Mouse (Mus musculus) forebrain, embryonic 16.5 days (tissue): ENCODE measurements around the gene Cacna1i. TPM values are rescaled to one million over a fixed set of nuclear protein-coding genes. Genes with fewer than 3 reads are reported as not detected.

Source experiments
- ATAC-seq: fragments of 200-750 bp; cut with Nextera tagmentation; 2 replicates; pipeline ENCODE4 v1.8.0; 2017; ENCODE audit warnings: mild to moderate bottlenecking, moderate library complexity
- H3K27ac ChIP-seq: fragments of 300-500 bp; sonication (generic); 2 replicates; pipeline ENCODE4 v1.5.1; 2014; ENCODE audit warnings: low read length, control low read depth
- H3K27me3 ChIP-seq: fragments of 300-500 bp; sonication (generic); replicated peaks from 2 replicates; pipeline ENCODE4 v1.6.1; 2014; ENCODE audit warnings: low read length; ENCODE audit not compliant: control insufficient read depth, insufficient read depth
- H3K36me3 ChIP-seq: fragments of 300-500 bp; sonication (generic); 2 replicates; pipeline ENCODE4 v1.6.1; 2014; ENCODE audit not compliant: control insufficient read depth, insufficient read depth
- H3K4me1 ChIP-seq: fragments of 300-500 bp; sonication (generic); replicated peaks from 2 replicates; pipeline ENCODE4 v1.6.1; 2014; ENCODE audit warnings: low read length; ENCODE audit not compliant: control insufficient read depth, insufficient read depth
- H3K4me2 ChIP-seq: fragments of 300-500 bp; sonication (generic); 2 replicates; pipeline ENCODE4 v1.6.1; 2014; ENCODE audit warnings: mild to moderate bottlenecking, low read length, control low read depth
- H3K4me3 ChIP-seq: fragments of 300-500 bp; sonication (generic); replicated peaks from 2 replicates; pipeline ENCODE4 v1.5.1; 2014; ENCODE audit warnings: mild to moderate bottlenecking, low read length, control low read depth
- H3K9ac ChIP-seq: fragments of 300-500 bp; sonication (generic); replicated peaks from 2 replicates; pipeline ENCODE4 v1.6.1; 2014; ENCODE audit warnings: low read depth, low read length, control low read depth
- H3K9me3 ChIP-seq: fragments of 300-500 bp; sonication (generic); 2 replicates; pipeline ENCODE4 v1.6.1; 2016; ENCODE audit warnings: low read length; ENCODE audit not compliant: control insufficient read depth
- WGBS: fragments of 180-500 bp; shearing (Covaris S2); extraction: QIAGEN DNeasy Blood & Tissue Kit; methylation state at CpG from one replicate; pipeline ENCODE4 v1.1.7; 2014; 5-methylcytosine and 5-hydroxymethylcytosine counted together
- polyA plus RNA-seq: library from polyadenylated mRNA; unstranded; fragments of >200 nt; fragmentation: Nextera tagmentation; extraction: Ambion mirVana; gene quantifications from 2 replicates; pipeline ENCODE4 v1.2.1, GENCODE M21; 2015

Gene Cacna1i
- polyA plus RNA-seq, 1 experiment from 2014 or later: 0.60 TPM

DNA sequence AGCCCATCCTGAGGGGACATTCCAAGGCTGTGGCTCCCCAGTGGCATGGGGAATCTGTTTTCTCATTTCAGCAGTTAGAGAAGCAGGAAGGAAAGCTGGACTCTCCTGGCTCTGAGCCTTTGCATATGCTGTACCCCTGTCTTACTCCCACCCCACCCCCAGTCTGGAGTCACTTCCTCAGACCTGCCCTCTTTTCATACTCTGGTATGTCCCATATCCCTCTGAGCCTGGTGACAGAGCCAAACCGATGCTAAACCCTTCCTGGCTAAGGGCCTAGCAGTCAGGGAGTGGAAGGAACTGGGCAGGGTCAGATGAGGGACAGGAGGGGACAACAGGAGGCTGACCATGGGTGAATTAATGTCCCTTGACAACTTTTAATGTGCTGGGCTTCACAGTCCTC, 120.8 kb downstream of the Cacna1i start:
- 35% methylated on average over 1 of the region's 1 CpGs for WGBS
- Histone ChIP-seq H3K27me3 (no peaks in the 10 kb centered on the region), H3K9me3 (0 out of 2 replicates have a peak, but pooled peaks cover 4% of the 10 kb centered on the region)

DNA sequence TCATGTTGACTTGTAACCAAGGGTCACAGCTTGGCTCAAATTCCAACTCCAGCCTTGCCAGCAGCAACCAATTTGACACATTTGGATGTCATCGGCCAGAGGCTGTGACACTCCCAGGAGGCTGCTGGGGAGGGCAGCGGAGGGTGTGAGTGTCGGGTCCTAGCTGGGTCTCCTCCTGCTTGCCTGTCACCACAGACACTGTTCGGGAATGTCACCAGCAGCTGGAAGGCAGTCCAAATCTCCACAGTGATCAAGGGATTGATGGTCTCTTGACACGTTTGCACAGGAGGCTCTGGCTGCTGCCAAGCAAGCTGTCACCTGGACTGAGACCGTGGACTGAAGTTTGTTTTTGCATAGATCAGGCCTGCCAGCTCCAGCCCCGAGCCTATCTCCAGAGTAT, 123.6 kb downstream of the Cacna1i start:
- Histone ChIP-seq H3K27me3 (no peaks in the 10 kb centered on the region), H3K4me2 (no peak overlapping the region), H3K4me1 (no peaks in the 10 kb centered on the region), H3K9ac (no peak overlapping the region), H3K4me3 (no peak overlapping the region), H3K9me3 (no peaks in the 10 kb centered on the region), H3K27ac (no peak overlapping the region), H3K36me3 (no peaks in the 10 kb centered on the region)
- WGBS: 85% methylated on average over 7 of the region's 7 CpGs
- ATAC-seq: no peak

More for the DNA sequence above, 120.8 kb downstream of the Cacna1i start:
- Histone ChIP-seq H3K36me3 (no peaks in the 10 kb centered on the region), H3K9ac (no peak overlapping the region), H3K4me1 (no peaks in the 10 kb centered on the region), H3K4me3 (no peak overlapping the region), H3K27ac (no peak overlapping the region), H3K4me2 (no peak overlapping the region)
- no peak for ATAC-seq

GRCm38 (mm10) chr15:80413070-80413469, 126.0 kb downstream of the Cacna1i start:
- Histone ChIP-seq H3K4me2 (no peak overlapping the region), H3K27me3 (no peaks in the 10 kb centered on the region), H3K4me3 (no peak overlapping the region), H3K9ac (no peak overlapping the region), H3K27ac (no peak overlapping the region), H3K4me1 (no peaks in the 10 kb centered on the region), H3K36me3 (no peaks in the 10 kb centered on the region), H3K9me3 (no peaks in the 10 kb centered on the region)
- WGBS: 75% methylated on average over 4 of the region's 4 CpGs
- ATAC-seq: no peak

DNA sequence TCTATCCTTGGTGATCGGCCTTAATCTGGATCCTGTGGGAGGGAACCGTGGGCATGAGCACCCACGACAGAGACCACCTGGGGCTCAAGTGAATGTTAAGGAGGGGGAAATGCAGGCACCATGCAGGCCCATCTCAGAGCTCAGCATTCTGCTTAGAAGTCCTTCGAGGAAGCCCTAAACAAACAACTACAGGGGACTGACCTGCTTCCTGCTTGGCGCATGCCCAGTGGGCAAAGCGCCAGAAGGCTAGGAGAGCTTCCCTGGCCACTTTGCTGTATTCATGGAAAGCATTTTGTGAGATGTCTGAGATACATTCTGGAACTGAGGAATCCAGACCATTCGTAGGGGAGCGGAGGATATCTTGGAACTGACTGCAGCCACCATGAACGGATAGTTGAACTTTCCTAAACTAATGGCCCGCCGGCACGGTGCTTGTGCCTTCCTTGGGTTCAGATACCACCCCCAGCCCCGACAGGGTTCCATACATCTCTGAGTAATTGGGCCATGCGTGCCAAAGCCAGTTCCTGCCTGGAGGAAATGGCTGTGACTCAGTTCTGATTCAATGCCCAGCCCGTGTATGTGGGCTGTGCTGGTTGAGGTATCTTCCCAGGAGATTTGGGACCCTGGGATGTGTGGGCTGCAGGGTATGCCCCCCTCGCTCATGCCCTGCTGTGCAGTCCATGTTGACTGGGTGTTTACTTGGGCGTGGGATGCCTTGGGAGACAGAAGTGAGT, 127.1 kb downstream of the Cacna1i start:
- ATAC-seq: no peak
- no peaks in the 10 kb centered on the region for H3K27me3 ChIP-seq
- H3K4me3 ChIP-seq: no peak overlapping the region
- 79% methylated on average over 17 of the region's 17 CpGs for WGBS
- H3K36me3 ChIP-seq: no peaks in the 10 kb centered on the region
- no peak overlapping the region for H3K9ac ChIP-seq
- H3K4me1 ChIP-seq: no peaks in the 10 kb centered on the region
- no peaks in the 10 kb centered on the region for H3K9me3 ChIP-seq
- H3K27ac ChIP-seq: no peak overlapping the region
- no peak overlapping the region for H3K4me2 ChIP-seq

- 78% methylated on average over 4 of the region's 4 CpGs for WGBS
- no peak overlapping the region for H3K4me3 ChIP-seq
- ATAC-seq: no peak
- H3K9ac ChIP-seq: no peak overlapping the region
- H3K27ac ChIP-seq: no peak overlapping the region
- no peaks in the 10 kb centered on the region for H3K4me1 ChIP-seq
- H3K9me3 ChIP-seq: no peaks in the 10 kb centered on the region
- no peaks in the 10 kb centered on the region for H3K27me3 ChIP-seq
- no peaks in the 10 kb centered on the region for H3K36me3 ChIP-seq
- no peak overlapping the region for H3K4me2 ChIP-seq
Measured at GRCm38 (mm10) chr15:80415132-80415531, 128.1 kb downstream of the Cacna1i start.

DNA sequence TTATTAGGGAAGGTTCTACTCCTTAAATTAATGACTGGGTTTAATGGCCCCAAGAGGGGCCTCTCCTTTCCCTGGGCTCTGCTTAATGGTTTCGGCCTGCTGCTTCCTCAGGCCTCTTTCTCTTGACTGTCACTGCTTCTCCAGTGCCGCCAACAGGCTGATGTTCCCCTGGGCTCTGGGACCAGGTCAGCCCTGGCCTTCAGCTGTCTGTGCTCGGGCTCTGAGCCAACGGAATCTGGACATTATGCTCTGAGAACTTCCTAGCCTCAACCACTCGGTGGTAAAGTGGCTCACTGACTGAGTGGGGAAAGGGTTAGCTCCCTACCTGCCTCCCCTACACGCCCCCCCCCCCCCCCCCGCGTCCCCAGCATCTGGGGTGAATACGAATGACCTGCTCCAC, 130.0 kb downstream of the Cacna1i start:
- H3K4me2 ChIP-seq: no peak overlapping the region
- H3K4me1 ChIP-seq: no peaks in the 10 kb centered on the region
- no peaks in the 10 kb centered on the region for H3K9me3 ChIP-seq
- no peaks in the 10 kb centered on the region for H3K36me3 ChIP-seq
- H3K27me3 ChIP-seq: no peaks in the 10 kb centered on the region
- H3K4me3 ChIP-seq: no peak overlapping the region
- ATAC-seq: no peak
- no peak overlapping the region for H3K27ac ChIP-seq
- H3K9ac ChIP-seq: no peak overlapping the region
- WGBS: 63% methylated on average over 9 of the region's 9 CpGs

DNA sequence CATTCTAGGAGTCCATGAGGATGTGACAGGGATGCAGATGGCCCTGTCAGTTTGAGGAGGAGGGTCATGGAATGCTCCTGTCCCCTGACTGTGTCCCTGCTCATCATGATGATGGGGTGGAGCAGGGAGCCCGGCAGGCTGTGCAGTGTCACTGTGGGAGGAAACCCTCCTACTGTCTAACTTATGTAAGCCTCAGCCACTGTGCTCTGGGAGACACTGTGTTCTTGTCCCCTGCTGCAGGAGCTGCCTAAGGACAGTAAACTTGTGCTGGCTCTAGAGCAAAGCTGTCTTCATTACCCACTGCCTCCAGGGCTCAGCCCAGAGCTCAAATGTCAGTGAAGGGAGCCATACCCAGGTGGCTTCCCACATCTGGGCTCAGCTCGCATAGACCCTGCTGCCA, 131.1 kb downstream of the Cacna1i start:
- Histone ChIP-seq H3K36me3 (no peaks in the 10 kb centered on the region), H3K4me1 (no peaks in the 10 kb centered on the region), H3K9me3 (no peaks in the 10 kb centered on the region), H3K9ac (no peak overlapping the region), H3K4me3 (no peak overlapping the region), H3K4me2 (no peak overlapping the region), H3K27me3 (no peaks in the 10 kb centered on the region), H3K27ac (no peak overlapping the region)
- no peak for ATAC-seq
- 73% methylated on average over 2 of the region's 2 CpGs for WGBS

DNA sequence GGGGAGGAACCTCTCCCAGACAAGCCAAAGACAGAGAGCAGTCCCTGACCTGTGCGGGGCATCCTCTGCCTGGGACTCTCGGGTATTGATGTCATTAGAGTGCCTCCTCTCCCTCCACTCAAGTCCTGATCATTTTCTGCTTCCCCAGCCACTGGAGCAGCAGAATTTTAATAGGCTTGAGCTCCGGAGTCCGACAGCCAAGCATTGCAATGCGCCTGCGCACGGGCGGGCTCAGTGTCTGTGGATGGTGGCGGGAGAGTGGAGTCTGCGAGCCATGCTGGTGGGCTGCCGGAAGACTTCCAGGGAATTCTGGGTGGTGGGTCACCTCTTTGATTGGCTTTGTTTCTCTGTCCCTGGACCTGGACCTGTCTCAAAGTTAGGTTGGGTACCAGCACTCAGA, 143.3 kb downstream of the Cacna1i start:
- Histone ChIP-seq H3K9me3 (no peaks in the 10 kb centered on the region), H3K27ac (no peak overlapping the region), H3K36me3 (no peaks in the 10 kb centered on the region), H3K9ac (no peak overlapping the region), H3K27me3 (no peaks in the 10 kb centered on the region), H3K4me2 (no peak overlapping the region), H3K4me1 (no peaks in the 10 kb centered on the region), H3K4me3 (no peak overlapping the region)
- 68% methylated on average over 11 of the region's 11 CpGs for WGBS
- ATAC-seq: no peak

- H3K36me3 ChIP-seq: no peaks in the 10 kb centered on the region
Measured at GRCm38 (mm10) chr15:80436961-80437360, 149.9 kb downstream of the Cacna1i start.

DNA sequence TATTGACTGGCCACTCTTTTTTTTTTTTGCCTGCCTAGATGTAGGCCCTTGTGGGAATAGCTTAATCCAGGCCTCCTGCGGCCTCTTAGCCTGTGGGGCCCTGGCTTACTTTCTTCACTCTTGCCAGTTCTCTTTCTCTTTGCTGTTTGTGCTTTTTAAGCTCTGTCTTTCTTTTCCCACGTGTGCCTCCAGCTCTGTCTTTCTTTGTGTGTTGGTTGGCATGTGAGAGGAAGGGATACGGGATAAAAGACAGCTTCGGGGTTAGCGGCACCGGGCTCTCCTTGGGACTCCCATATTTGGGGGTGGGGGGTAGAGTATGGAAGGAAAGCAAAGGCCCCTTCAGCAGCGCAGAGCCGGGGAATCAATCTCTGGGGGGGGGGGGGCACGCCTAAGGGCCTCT, 151.0 kb downstream of the Cacna1i start:
- Histone ChIP-seq H3K4me3 (no peak overlapping the region), H3K9ac (no peak overlapping the region), H3K27ac (no peak overlapping the region), H3K36me3 (no peaks in the 10 kb centered on the region), H3K4me2 (no peak overlapping the region), H3K4me1 (peaks cover 11% of the 10 kb centered on the region), H3K27me3 (no peaks in the 10 kb centered on the region), H3K9me3 (no peaks in the 10 kb centered on the region)
- WGBS: 15% methylated on average over 9 of the region's 9 CpGs
- no peak for ATAC-seq

More at GRCm38 (mm10) chr15:80436961-80437360, 149.9 kb downstream of the Cacna1i start:
- H3K9ac ChIP-seq: no peak overlapping the region
- H3K4me2 ChIP-seq: no peak overlapping the region
- no peak overlapping the region for H3K4me3 ChIP-seq
- no peak overlapping the region for H3K27ac ChIP-seq
- H3K27me3 ChIP-seq: no peaks in the 10 kb centered on the region
- 83% methylated on average over 5 of the region's 5 CpGs for WGBS
- no peak for ATAC-seq
- no peaks in the 10 kb centered on the region for H3K9me3 ChIP-seq
- H3K4me1 ChIP-seq: peaks cover 11% of the 10 kb centered on the region
